ENCODE assay signal across 8 mouse cellular contexts in the genomic region with DNA sequence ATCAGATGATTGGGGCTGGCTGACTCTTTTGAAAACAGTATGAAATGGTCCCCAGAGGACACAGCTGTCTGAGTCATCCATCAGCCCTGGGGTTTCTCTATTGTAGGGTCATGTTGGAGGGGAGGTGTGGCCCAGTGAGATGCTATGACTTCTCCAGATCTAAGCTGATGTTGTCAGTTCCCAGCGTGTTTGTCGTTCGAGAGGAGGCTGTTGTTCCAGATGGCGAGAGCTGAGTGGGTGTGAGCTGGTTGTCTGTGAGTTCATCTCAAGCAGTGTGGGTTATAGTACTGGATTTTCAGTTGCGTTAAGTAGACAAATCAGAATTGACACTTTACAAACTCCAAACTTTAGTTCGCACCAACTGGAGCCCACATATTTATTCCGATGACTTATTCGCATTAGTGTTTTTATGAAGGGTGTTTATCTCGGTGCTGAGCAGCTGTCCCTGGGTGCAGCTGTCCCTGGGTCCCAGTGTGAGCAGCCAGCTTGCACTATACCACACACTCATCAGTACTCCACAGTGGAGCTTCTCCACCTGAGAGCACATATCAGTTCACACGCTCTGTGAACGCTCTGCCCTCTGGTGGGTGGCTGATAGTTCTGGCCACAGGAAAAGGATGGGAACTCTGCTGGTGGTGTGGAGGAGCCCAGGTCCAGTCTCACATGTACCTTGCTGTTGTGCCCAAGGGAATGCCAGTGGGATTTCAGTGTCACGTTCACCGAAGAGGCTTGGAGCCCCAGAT.
DNase-seq lines count a peak whose midpoint lies in the region.

No protein-coding gene starts in this region.

- DNase-seq in frontal cortex, postnatal 36 days (ENCODE audit: low spot score in 2 of 2), result peak; percentile 58 to 71
- no peak for DNase-seq in frontal cortex, postnatal 25 days (ENCODE audit: low spot score in 2 of 2)
- peak; percentile 77 to 84 for DNase-seq in right cerebral cortex, adult 2 months (ENCODE audit: low spot score in 2 of 2)
- no peak for DNase-seq in right cerebral cortex, postnatal 14 days
- peak; percentile 45 to 70 for DNase-seq in left cerebral cortex, adult 9 months (ENCODE audit: low spot score in 2 of 2)
- DNase-seq in yolk sac, embryonic 10.5 days (ENCODE audit: low spot score), result no peak
- DNase-seq in spleen, postnatal 4 days (ENCODE audit: low spot score in 2 of 2), result no peak
- DNase-seq in heart, adult 9 months (ENCODE audit: low spot score in 2 of 2), result no peak

Comparison
In these comparisons a context has a peak if more than half of its experiments do, and no peak if none do; other contexts are left out.
1. DNase-seq: peak in frontal cortex, postnatal 36 days (2 of 2), right cerebral cortex, adult 2 months (2 of 2) and left cerebral cortex, adult 9 months (2 of 2); none in frontal cortex, postnatal 25 days (0 of 2), right cerebral cortex, postnatal 14 days (single experiment), yolk sac, embryonic 10.5 days (single experiment), spleen, postnatal 4 days (0 of 2) and heart, adult 9 months (0 of 2).